Mouse (Mus musculus): ENCODE data around the gene Myom3.

DNA sequence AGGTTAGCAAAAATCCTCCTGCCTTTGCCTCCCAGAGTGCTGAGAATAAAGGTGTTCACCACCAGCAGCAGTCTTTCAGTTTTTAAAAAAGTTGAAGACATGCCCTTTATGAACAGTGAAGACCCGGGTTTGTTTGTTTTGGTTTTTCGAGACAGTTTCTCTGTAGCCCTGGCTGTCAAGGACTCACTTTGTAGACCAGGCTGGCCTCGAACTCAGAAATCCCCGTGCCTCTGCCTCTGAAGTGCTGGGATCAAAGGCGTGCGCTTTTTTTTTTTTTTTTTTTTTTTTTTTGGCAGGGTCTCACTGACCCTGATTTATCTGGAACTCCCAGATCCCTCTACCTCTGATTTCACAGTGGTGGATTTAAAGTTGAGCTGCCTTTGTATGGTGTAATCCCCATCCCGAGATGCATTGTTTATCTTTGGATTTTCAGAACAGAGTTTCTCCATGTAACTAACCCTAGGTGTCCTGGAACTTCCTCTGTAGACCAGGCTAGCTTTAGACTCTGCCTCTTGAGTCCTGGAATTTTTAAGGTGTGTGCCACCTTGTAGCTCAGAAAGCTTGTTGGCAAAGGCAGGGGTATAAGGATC lies 98.2 kb downstream of the Myom3 start:
- TF ChIP-seq CTCF (IDR thresholded peaks at IDR 0.05; ENCODE audit: low read depth, low read length) (no peak), POLR2A (IDR thresholded peaks at IDR 0.05; ENCODE audit: borderline replicate concordance, low read depth, low read length) (no peak)

All from bone marrow macrophage, adult 2 months (primary cell).